Mouse (Mus musculus) cerebellum, postnatal 10 days (tissue): ENCODE measurements around the gene Gpr1.

Experiments
- DNase-seq, 2 experiments: peaks; one replicate each; pipeline ENCODE4 v3.0.0; 2021; ENCODE audit warnings: mixed read lengths in 2 of 2

Gene Gpr1

GRCm38 (mm10) chr1:63214271-63214558 lies at the start of gene Gpr1:
Gpr1 (minus strand) TSS chr1:63214543.
- DNase-seq, result no peak

DNA sequence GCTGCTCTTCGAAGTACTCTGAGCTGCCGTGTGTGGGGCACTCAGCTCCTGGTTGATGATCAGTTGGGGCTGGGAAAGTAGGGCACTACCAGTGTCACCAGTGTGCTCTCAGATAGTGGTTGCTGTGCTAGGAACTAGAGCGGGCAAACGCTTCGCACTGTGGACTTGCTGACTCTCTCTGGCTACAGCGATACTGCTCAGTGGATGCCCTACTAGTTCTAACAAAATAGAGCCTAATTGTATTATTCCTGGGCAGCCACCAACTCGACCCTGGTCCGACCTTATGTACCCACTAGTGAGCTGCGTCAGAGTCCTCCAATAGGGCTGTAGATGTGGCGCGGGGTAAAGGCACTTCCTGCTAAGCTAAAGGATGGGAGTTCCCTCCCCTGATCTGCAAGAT lies 49.3 kb upstream of the Gpr1 start:
- peak in 1 of 2 experiments; percentile 24 for DNase-seq

GRCm38 (mm10) chr1:63261041-63261590 lies 46.8 kb upstream of the Gpr1 start:
- DNase-seq, result peak in 1 of 2 experiments; percentile 26

- DNase-seq, result peak in 1 of 2 experiments; percentile 11
These were observed 46.3 kb upstream of the Gpr1 start for GRCm38 (mm10) chr1:63260742-63261033.

- DNase-seq, result peak in 1 of 2 experiments; percentile 26
These were observed 45.8 kb upstream of the Gpr1 start for GRCm38 (mm10) chr1:63259916-63260741.

GRCm38 (mm10) chr1:63259271-63259830 lies 45.0 kb upstream of the Gpr1 start:
- peak in 1 of 2 experiments; percentile 32 for DNase-seq

GRCm38 (mm10) chr1:63258501-63258900 lies 44.2 kb upstream of the Gpr1 start:
- DNase-seq, result peak in 1 of 2 experiments; percentile 21

GRCm38 (mm10) chr1:63256083-63256482 lies 41.7 kb upstream of the Gpr1 start:
- DNase-seq, result no peak

- peak in 1 of 2 experiments; percentile 30 for DNase-seq
These were observed 40.8 kb upstream of the Gpr1 start for GRCm38 (mm10) chr1:63255101-63255500.

- DNase-seq, result no peak
These were observed 38.9 kb upstream of the Gpr1 start for GRCm38 (mm10) chr1:63253291-63253690.

GRCm38 (mm10) chr1:63252351-63253209 lies 38.2 kb upstream of the Gpr1 start:
- DNase-seq, result peak; percentile 40 to 56

- peak in 1 of 2 experiments; percentile 26 for DNase-seq
These were observed 34.9 kb upstream of the Gpr1 start for GRCm38 (mm10) chr1:63249261-63249660.

- DNase-seq, result peak; percentile 37 to 60
These were observed 34.1 kb upstream of the Gpr1 start for GRCm38 (mm10) chr1:63248360-63248851.

GRCm38 (mm10) chr1:63247831-63248359 lies 33.6 kb upstream of the Gpr1 start:
- DNase-seq, result peak in 1 of 2 experiments; percentile 41

DNA sequence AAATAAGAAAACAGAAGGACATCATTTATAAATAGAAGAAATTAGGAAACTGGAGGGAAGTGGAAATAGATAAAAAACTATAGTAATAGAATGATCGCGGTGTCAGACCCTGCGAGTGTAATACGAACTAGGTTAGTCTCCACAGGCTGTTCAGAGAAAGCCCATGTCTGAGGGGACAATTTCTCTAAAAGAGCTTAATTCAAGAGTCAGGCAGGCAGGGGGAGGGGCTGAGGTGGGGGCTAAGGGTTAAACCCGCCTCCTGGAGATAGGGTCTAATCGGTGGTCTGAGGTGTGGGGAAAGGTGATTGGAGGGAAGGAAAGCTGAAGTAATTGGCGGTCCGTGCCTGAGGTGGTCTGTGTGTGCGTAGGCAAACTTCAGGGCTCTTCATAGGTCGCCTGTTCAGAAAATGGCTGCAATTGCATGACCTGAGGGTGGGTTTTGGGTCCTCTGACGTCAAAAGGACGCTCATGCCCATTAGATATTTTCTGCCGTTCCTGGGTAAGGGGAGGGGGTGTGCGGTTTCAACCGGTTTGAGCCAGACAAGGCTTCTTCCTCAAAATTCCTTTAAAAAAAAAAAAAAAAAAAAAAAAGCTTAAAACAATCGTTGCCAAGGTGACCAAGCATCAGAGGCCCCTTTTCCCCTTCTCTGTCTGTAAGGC lies 32.6 kb upstream of the Gpr1 start:
- DNase-seq, result peak; percentile 49 to 54

DNA sequence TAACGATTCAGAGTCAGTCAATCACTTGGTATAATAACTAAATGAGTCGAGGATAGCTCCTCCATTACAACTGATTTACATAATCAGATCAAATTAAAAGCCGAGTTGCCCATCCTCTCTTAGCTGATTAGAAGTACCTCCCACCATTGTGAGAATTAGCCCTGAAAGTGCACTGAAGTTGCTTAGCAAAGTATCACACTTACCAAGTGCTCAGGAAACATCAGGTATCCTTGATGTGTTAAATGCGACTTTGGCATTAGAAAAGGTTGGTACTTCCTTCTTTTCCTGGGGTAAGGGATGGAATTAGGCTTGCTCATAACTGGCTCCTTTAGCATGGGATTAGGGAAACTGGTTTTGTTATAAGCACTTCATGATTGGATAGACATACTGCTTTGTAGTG lies 29.5 kb upstream of the Gpr1 start:
- no peak for DNase-seq

DNA sequence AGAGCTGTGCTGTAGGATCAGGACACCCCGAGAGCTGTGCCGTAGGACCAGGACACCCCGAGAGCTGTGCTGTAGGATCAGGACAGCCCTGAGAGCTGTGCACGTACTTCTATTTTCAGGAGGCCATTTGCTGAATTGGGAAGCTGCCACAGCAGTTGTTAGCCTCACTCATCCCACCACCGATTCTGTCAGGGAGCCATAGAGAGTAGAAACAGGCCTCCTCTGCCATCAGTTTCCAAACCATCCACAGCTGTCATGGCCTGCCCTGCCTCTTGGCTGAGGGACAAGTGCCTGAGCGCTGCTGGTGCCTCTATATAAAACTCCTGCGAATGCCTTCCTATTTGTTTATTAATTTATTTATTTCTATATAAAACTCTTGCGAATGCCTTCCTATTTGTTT lies 25.4 kb upstream of the Gpr1 start:
- peak; percentile 34 to 50 for DNase-seq

DNA sequence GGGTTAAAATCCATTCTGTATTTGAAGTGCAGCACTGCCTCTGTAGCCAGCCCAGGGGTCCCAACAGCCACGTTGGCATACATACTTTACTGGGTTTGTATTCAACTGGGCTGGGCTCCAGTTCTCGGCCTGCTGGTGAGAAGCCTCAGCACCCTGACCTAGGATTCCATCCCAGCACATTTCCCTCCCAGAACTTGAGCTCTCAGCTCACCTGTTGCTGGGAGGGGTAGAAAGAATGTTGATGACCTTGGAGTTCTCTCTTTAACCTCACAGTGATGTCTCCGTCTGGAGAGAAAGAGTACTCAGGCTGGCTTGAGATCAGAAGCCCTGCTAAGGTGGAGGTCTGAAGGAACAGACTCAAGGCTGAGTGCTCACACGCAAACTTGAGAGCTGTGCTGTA lies 25.0 kb upstream of the Gpr1 start:
- DNase-seq, result no peak

- DNase-seq, result peak; percentile 9 to 31
These were observed 23.0 kb upstream of the Gpr1 start for GRCm38 (mm10) chr1:63237371-63237770.

- no peak for DNase-seq
These were observed 12.9 kb upstream of the Gpr1 start for GRCm38 (mm10) chr1:63227241-63227640.

GRCm38 (mm10) chr1:63225890-63226289 lies 11.5 kb upstream of the Gpr1 start:
- DNase-seq, result no peak

- DNase-seq, result no peak
These were observed 10.7 kb upstream of the Gpr1 start for GRCm38 (mm10) chr1:63225009-63225408.
